8 mouse cellular contexts compared by ENCODE assay signal in the genomic region with DNA sequence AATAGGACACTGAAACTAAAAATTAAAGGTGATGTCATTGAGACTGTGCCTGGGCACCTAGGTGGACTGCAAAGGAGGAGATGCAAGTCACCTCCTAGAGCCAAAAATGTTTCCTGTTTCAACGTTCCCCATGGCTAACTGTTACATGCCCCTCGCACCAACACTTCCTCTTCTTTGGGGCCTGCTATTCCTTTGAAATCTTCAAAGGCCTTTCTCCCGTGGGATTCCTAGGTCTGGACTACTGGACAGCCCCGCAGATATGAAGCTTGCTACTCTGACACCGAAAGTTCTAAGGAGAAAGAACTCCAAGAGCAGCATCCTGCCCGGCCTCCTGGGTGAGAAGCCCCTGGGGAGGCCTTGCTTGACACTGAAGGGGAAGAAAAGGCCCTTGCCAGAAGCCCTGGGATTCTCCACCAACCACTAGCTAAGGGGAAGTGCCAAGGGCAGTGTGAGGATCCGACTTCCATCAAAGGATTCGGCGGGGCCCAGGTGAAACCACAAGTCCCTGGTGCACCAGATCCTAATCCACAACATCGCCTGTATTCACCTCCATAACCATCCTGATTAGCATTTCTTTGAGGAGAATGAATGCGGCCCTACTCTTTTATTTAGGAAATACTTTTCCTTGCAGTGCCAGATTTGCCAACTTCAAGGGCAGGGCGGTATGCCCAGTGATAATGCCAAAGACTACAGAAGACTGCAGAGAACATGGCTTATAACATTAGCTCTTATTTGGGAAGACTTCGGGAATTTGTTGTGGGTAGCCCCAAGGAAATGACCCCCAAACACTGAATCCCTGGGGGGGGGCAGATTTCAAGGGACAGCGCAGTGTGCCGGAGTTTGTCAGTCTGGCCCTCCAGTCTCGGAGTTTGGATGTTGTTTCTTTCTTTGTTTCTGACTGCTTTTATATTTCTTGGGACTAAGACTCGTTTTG. TPM values are rescaled to one million over a fixed set of nuclear protein-coding genes. Genes with fewer than 3 reads are reported as not detected.
A peak's percentile ranks its signal among the peaks of the same experiment; 100 is the strongest.
DNase-seq lines count a peak whose midpoint lies in the region; ATAC-seq and TF ChIP-seq lines count a peak whose summit lies in the region.

No protein-coding gene starts in this region.

- 29% methylated on average over 17 of the region's 17 CpGs for WGBS in heart, adult 2 months
- WGBS in limb, embryonic 14.5 days = 22% methylated on average over 17 of the region's 17 CpGs

- H3K9me3 ChIP-seq in ES-E14 (ENCODE audit: control insufficient read depth, insufficient read depth, low read depth, low read length) = no peaks in the 10 kb centered on the region
- H3K9me3 ChIP-seq in limb, embryonic 14.5 days (ENCODE audit: control insufficient read depth, low read length) = no peaks in the 10 kb centered on the region

- peak overlapping the region; percentile 84 to 85 for H3K4me3 ChIP-seq in ES-E14 (ENCODE audit: insufficient read depth in 1 of 2, low read depth in 1 of 2, low read length in 2 of 2, poor library complexity in 1 of 2, severe bottlenecking in 1 of 2)
- peak overlapping the region; percentile 82 for H3K4me3 ChIP-seq in heart, adult 2 months
- H3K4me3 ChIP-seq in limb, embryonic 14.5 days (replicated peaks; ENCODE audit: low read length) = peak overlapping the region; percentile 64

- peaks cover 5% of the 10 kb centered on the region; the same call in 1 of the 2 replicates for H3K79me2 ChIP-seq in heart, adult 2 months (replicated peaks; ENCODE audit: control insufficient read depth, insufficient read depth, low read length)

- H3K9ac ChIP-seq in ES-E14 (ENCODE audit: insufficient read depth, low read depth, low read length, poor library complexity, severe bottlenecking) = peak overlapping the region; percentile 80; the same call in 1 of the 2 replicates
- peak overlapping the region; percentile 84 for H3K9ac ChIP-seq in heart, adult 2 months (ENCODE audit: low read depth, low read length)
- H3K9ac ChIP-seq in limb, embryonic 14.5 days (ENCODE audit: low read depth, low read length, severe bottlenecking) = peak overlapping the region; percentile 80

- H3K36me3 ChIP-seq in ES-E14 (ENCODE audit: control insufficient read depth, insufficient read depth, low read length, poor library complexity, severe bottlenecking) = no peaks in the 10 kb centered on the region
- H3K36me3 ChIP-seq in heart, adult 2 months (ENCODE audit: control insufficient read depth, insufficient read depth, low read length) = no peaks in the 10 kb centered on the region
- no peaks in the 10 kb centered on the region for H3K36me3 ChIP-seq in limb, embryonic 14.5 days (ENCODE audit: control insufficient read depth, insufficient read depth, low read length)

- ATAC-seq in limb, embryonic 14.5 days (ENCODE audit: low FRiP score, low read depth) = no peak
- no peak for ATAC-seq in inflammation-experienced regulatory T-cells, adult 6 months

- H3K4me2 ChIP-seq in limb, embryonic 14.5 days (replicated peaks; ENCODE audit: low read depth, low read length, severe bottlenecking) = peak overlapping the region; percentile 72

- TF ChIP-seq POLR2A in heart, adult 2 months (IDR thresholded peaks at IDR 0.05; ENCODE audit: insufficient read depth, low read depth, low read length) = no peak
- no peak for TF ChIP-seq POLR2A in limb, embryonic 14.5 days (IDR thresholded peaks at IDR 0.05; ENCODE audit: borderline replicate concordance, extremely low read depth, insufficient read depth, insufficient read length)

- intact Hi-C loops in heart, postnatal 25 days (cut with DNase I) = loop anchor here (5.0 kb wide), 1 partner anchor 64 kb away; no protein-coding TSS in a partner anchor
- intact Hi-C loops in heart, adult 2 months (cut with DNase I) = loop anchor here (5.0 kb wide), 1 partner anchor 59 kb away; no protein-coding TSS in a partner anchor

- TF ChIP-seq EP300 in heart, adult 2 months (IDR thresholded peaks at IDR 0.05; ENCODE audit: insufficient read depth, low read depth, low read length) = no peak

- no peaks in the 10 kb centered on the region for H3K27me3 ChIP-seq in heart, adult 2 months (ENCODE audit: control insufficient read depth, insufficient read depth, low read length)
- H3K27me3 ChIP-seq in limb, embryonic 14.5 days (ENCODE audit: control insufficient read depth, insufficient read depth, low read length) = no peaks in the 10 kb centered on the region

- H3K4me1 ChIP-seq in ES-E14 (ENCODE audit: control insufficient read depth in 2 of 2, insufficient read depth in 2 of 2, low read length in 2 of 2, poor library complexity in 1 of 2) = peaks cover 0 to 15% of the 10 kb centered on the region in 2 experiments; a peak in 3 of 4 replicates
- peaks cover 20% of the 10 kb centered on the region for H3K4me1 ChIP-seq in heart, adult 2 months (ENCODE audit: control insufficient read depth, insufficient read depth, low read length)
- peaks cover 14% of the 10 kb centered on the region for H3K4me1 ChIP-seq in limb, embryonic 14.5 days (ENCODE audit: control insufficient read depth, insufficient read depth, low read length)

- in situ Hi-C loops in ES-E14 (cut with MboI; ENCODE audit: low sequenced_read_pairs in 2 of 2, unreplicated experiment in 2 of 2) = no loop called here

- H3K27ac ChIP-seq in ES-E14 (ENCODE audit: insufficient read depth, low read depth, low read length, poor library complexity, severe bottlenecking) = no peak overlapping the region
- peak overlapping the region; percentile 87 for H3K27ac ChIP-seq in heart, adult 2 months
- H3K27ac ChIP-seq in limb, embryonic 14.5 days (replicated peaks; ENCODE audit: low read depth, low read length) = no peak overlapping the region

- no peak for TF ChIP-seq CTCF in heart, adult 2 months (IDR thresholded peaks at IDR 0.05)

- DNase-seq in heart, adult 11 months = peak; percentile 95
- DNase-seq in heart, postnatal 25 days (ENCODE audit: low spot score) = no peak
- no peak for DNase-seq in ES-E14 (ENCODE audit: low read depth, low spot score)
- peak; percentile 54 to 55 for DNase-seq in heart, adult 2 months
- DNase-seq in limb, embryonic 14.5 days (ENCODE audit: low spot score) = no peak
- peak; percentile 6 to 23 for DNase-seq in natural killer cell, adult 2 months (ENCODE audit: low spot score in 2 of 2)
- no peak for DNase-seq in urinary bladder, adult 18-20 months (ENCODE audit: low spot score in 2 of 2)

TF ChIP-seq in ES-E14, 5 proteins besides CTCF, POLR2A, EP300 and RAD21:
- TF ChIP-seq HCFC1 (IDR thresholded peaks at IDR 0.05; ENCODE audit: borderline replicate concordance, insufficient read depth, low read length) (no peak), MAFK (IDR thresholded peaks at IDR 0.05; ENCODE audit: insufficient read depth, low read depth, low read length) (no peak), ZNF384 (IDR thresholded peaks at IDR 0.05; ENCODE audit: low read depth, low read length) (no peak), ZC3H11A (IDR thresholded peaks at IDR 0.05; ENCODE audit: borderline replicate concordance, low read depth, low read length) (no peak), CHD2 (IDR thresholded peaks at IDR 0.05; ENCODE audit: low read depth, low read length) (no peak)

RNA-seq across cellular contexts. Expression of a gene that starts 1.3 kb away (rescaled TPM):
- total RNA-seq in heart, postnatal 25 days (2021) = 10 to 100 TPM; 18.9 to 19.2 TPM
- 16.4 and 22.8 TPM in 2 replicates for total RNA-seq in ES-E14 (2012; rRNA removed)
- total RNA-seq in heart, adult 2 months (2021) = 10 to 100 TPM; 12.5 to 16.5 TPM
- polyA plus RNA-seq in heart, adult 2 months (2012; rRNA removed) = 13.0 and 22.2 TPM in 2 replicates
- polyA plus RNA-seq in limb, embryonic 14.5 days (2012; rRNA removed) = 36.3 and 42.8 TPM in 2 replicates
- 62.8 and 67.8 TPM in 2 replicates for polyA plus RNA-seq in limb, embryonic 14.5 days (2014; fragmentation: Nextera tagmentation; extraction: Ambion mirVana)
- polyA plus RNA-seq in inflammation-experienced regulatory T-cells, adult 6 months (2017; shearing (Covaris generic)) = 1 to 10 TPM; 1.7 to 2.8 (median 2.6) TPM

RNA-seq across cellular contexts. Expression of a gene that starts 11.1 kb away (rescaled TPM):
- total RNA-seq in heart, postnatal 25 days (2021) = 10 to 100 TPM; 41.7 to 48.5 TPM
- total RNA-seq in ES-E14 (2012; rRNA removed) = 40.3 and 48.9 TPM in 2 replicates
- total RNA-seq in heart, adult 2 months (2021) = 10 to 100 TPM; 36.9 to 43.3 TPM
- 25.3 and 50.3 TPM in 2 replicates for polyA plus RNA-seq in heart, adult 2 months (2012; rRNA removed)
- polyA plus RNA-seq in limb, embryonic 14.5 days (2012; rRNA removed) = 67.6 and 74.3 TPM in 2 replicates
- polyA plus RNA-seq in limb, embryonic 14.5 days (2014; fragmentation: Nextera tagmentation; extraction: Ambion mirVana) = 43.7 and 47.3 TPM in 2 replicates
- polyA plus RNA-seq in inflammation-experienced regulatory T-cells, adult 6 months (2017; shearing (Covaris generic)) = 10 to 100 TPM; 17.2 to 32.9 (median 20.8) TPM

Comparison
In these comparisons a context has a peak if more than half of its experiments do, and no peak if none do; other contexts are left out.
1. DNase-seq: peak in heart, adult 11 months (single experiment), heart, adult 2 months (2 of 2) and natural killer cell, adult 2 months (2 of 2); none in heart, postnatal 25 days (single experiment), ES-E14 (single experiment), limb, embryonic 14.5 days (single experiment) and urinary bladder, adult 18-20 months (0 of 2).
2. Peak in every context shown above with its lines, with median percentiles within 50 percentile points of each other: H3K4me3 ChIP-seq and H3K9ac ChIP-seq.